Mouse (Mus musculus) neural tube, embryonic 15.5 days (tissue): ENCODE results near the gene Olfr31. TPM values are rescaled to one million over a fixed set of nuclear protein-coding genes. Genes with fewer than 3 reads are reported as not detected.
A peak's percentile ranks its signal among the peaks of the same experiment; 100 is the strongest.

Experiments
- ATAC-seq: fragments of 200-750 bp; cut with Nextera tagmentation; 2 replicates; pipeline ENCODE4 v1.8.0; 2017; ENCODE audit warnings: mild to moderate bottlenecking, moderate TSS enrichment, moderate library complexity; ENCODE audit not compliant: low FRiP score
- H3K27ac ChIP-seq: fragments of 300-500 bp; sonication (generic); replicated peaks from 2 replicates; pipeline ENCODE4 v1.5.1; 2015; ENCODE audit warnings: mild to moderate bottlenecking, inconsistent platforms
- H3K27me3 ChIP-seq: fragments of 300-500 bp; sonication (generic); replicated peaks from 2 replicates; pipeline ENCODE4 v1.6.1; 2015; ENCODE audit warnings: inconsistent platforms
- H3K36me3 ChIP-seq: fragments of 300-500 bp; sonication (generic); 2 replicates; pipeline ENCODE4 v1.6.1; 2015; ENCODE audit warnings: inconsistent platforms
- H3K4me1 ChIP-seq: fragments of 300-500 bp; sonication (generic); 2 replicates; pipeline ENCODE4 v1.6.1; 2015; ENCODE audit warnings: inconsistent platforms
- H3K4me2 ChIP-seq: fragments of 300-500 bp; sonication (generic); 2 replicates; pipeline ENCODE4 v1.6.1; 2015; ENCODE audit warnings: inconsistent platforms, mild to moderate bottlenecking, moderate library complexity
- H3K4me3 ChIP-seq: fragments of 300-500 bp; sonication (generic); replicated peaks from 2 replicates; pipeline ENCODE4 v1.5.1; 2015; ENCODE audit warnings: mild to moderate bottlenecking, inconsistent platforms
- H3K9ac ChIP-seq: fragments of 300-500 bp; sonication (generic); replicated peaks from 2 replicates; pipeline ENCODE4 v1.6.1; 2015; ENCODE audit warnings: mild to moderate bottlenecking, inconsistent platforms
- H3K9me3 ChIP-seq: fragments of 300-500 bp; sonication (generic); replicated peaks from 2 replicates; pipeline ENCODE4 v1.6.1; 2016; ENCODE audit warnings: inconsistent platforms
- WGBS: fragments of 180-500 bp; shearing (Covaris S2); methylation state at CpG from one replicate; pipeline ENCODE4 v1.1.7; 2015; ENCODE audit warnings: mixed read lengths; 5-methylcytosine and 5-hydroxymethylcytosine counted together
- polyA plus RNA-seq: library from polyadenylated mRNA; unstranded; fragments of >200 nt; fragmentation: Nextera tagmentation; extraction: Ambion mirVana; gene quantifications from 2 replicates; pipeline ENCODE4 v1.2.1, GENCODE M21; 2015

The Olfr31 gene
- polyA plus RNA-seq, 1 experiment from 2014 or later, result 0.04 TPM

GRCm38 (mm10) chr14:14349485-14350262 lies 27.0 kb downstream of the Olfr31 start:
- Histone ChIP-seq H3K4me3 (no peak overlapping the region), H3K4me2 (no peak overlapping the region), H3K36me3 (peaks cover 5% of the 10 kb centered on the region; the same call in 1 of the 2 replicates), H3K4me1 (0 out of 2 replicates have a peak, but pooled peaks cover 6% of the 10 kb centered on the region), H3K27ac (no peak overlapping the region), H3K9me3 (peaks cover 17% of the 10 kb centered on the region; the same call in 1 of the 2 replicates), H3K9ac (no peak overlapping the region), H3K27me3 (no peaks in the 10 kb centered on the region)
- no peak for ATAC-seq
- WGBS, result 99% methylated on average over 20 of the region's 20 CpGs

DNA sequence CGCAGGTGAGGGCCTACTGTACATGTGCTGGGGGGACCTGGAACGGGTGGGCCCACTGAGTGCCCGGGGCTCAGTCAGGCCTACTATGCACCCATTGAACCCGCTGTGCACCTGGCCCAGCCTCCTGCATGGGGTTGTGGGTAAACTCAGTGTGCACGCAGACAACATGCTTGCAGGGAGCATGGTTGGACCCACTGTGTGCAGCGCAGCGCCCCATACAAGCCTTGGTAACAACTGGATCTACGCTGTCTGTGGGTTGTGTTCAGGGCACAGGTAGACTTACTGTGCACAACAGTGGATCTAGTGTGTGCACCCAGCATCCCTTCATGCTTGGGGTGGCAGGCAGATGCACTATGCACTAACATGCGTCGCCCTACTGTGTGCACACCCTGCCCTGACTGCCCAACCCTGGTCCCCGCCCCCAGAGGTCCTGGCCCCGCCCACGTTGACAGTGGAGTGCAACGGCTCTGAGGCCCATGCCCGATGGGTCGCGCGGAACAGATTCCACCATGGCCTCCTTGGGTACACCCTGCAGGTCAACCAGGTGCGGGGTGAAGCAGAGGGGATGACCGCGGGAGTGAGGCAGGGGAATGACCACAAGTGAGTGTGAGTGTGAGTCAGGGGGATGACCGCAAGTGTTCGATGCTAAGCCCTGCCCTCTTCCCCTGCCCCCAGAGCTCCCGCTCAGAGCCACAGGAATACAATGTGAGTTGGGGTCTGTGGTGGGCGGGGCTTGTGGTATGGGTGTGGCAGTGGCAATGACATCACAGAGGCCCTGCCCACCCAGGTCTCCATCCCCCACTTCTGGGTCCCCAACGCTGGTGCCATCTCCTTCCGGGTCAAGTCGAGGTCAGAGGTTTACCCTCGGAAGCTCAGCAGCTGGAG lies 27.9 kb downstream of the Olfr31 start:
- Histone ChIP-seq H3K4me3 (no peak overlapping the region), H3K36me3 (peaks cover 5% of the 10 kb centered on the region; the same call in 1 of the 2 replicates), H3K4me1 (0 out of 2 replicates have a peak, but pooled peaks cover 6% of the 10 kb centered on the region), H3K27ac (no peak overlapping the region), H3K9ac (no peak overlapping the region), H3K9me3 (peaks cover 16% of the 10 kb centered on the region; the same call in 1 of the 2 replicates), H3K27me3 (no peaks in the 10 kb centered on the region), H3K4me2 (no peak overlapping the region)
- WGBS, result 97% methylated on average over 29 of the region's 29 CpGs
- no peak for ATAC-seq

DNA sequence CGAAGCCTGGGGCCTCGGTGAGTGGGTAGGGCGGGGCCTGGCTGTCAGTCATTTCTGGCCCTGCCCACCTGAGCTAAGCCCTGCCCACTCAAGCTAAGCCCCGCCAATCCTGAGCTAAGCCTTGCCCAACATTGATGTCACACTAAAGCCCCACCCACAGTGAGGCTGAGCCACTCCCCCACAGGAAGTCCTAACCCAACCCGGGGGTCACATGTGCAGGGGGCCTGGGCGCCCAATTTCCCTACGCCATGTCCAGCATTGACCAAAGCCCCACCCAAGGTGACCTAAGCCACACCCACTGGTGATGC lies 28.5 kb downstream of the Olfr31 start:
- no peak for ATAC-seq
- WGBS, result 98% methylated on average over 7 of the region's 7 CpGs

GRCm38 (mm10) chr14:14351721-14352590 lies 29.3 kb downstream of the Olfr31 start:
- WGBS, result 81% methylated on average over 9 of the region's 9 CpGs
- H3K27me3 ChIP-seq, result no peaks in the 10 kb centered on the region
- peaks cover 16% of the 10 kb centered on the region; the same call in 1 of the 2 replicates for H3K9me3 ChIP-seq
- no peak overlapping the region for H3K4me2 ChIP-seq
- H3K36me3 ChIP-seq, result peaks cover 5% of the 10 kb centered on the region; the same call in 1 of the 2 replicates
- ATAC-seq, result 0 out of 2 replicates have a peak, but pooled peaks have one; percentile 16
- no peak overlapping the region for H3K4me3 ChIP-seq
- no peak overlapping the region for H3K9ac ChIP-seq
- H3K4me1 ChIP-seq, result 0 out of 2 replicates have a peak, but pooled peaks cover under 1% of the 10 kb centered on the region
- H3K27ac ChIP-seq, result no peak overlapping the region

More for the DNA sequence above, 28.5 kb downstream of the Olfr31 start:
- Histone ChIP-seq H3K9ac (no peak overlapping the region), H3K27ac (no peak overlapping the region), H3K27me3 (no peaks in the 10 kb centered on the region), H3K4me1 (0 out of 2 replicates have a peak, but pooled peaks cover 6% of the 10 kb centered on the region), H3K36me3 (peaks cover 5% of the 10 kb centered on the region; the same call in 1 of the 2 replicates), H3K4me3 (no peak overlapping the region), H3K9me3 (peaks cover 16% of the 10 kb centered on the region; the same call in 1 of the 2 replicates), H3K4me2 (no peak overlapping the region)

DNA sequence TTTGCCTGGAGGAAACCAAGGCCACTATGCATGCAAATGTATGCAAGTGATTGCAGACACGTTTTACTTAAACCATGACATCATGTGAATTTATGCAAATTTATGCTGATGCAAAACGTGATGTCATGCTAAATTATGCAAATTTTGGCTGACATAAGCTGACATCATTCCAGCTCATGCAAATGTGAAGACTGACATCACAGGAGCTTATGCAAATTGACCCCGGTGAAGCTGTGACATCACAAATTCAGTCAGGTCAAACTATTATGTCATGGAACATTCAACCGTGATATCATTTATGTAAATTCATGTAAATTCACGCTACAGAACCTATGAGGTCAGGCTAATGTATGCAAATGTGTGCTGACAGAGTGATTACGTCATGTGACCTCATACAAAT lies 30.0 kb downstream of the Olfr31 start:
- H3K4me1 ChIP-seq, result no peaks in the 10 kb centered on the region
- ATAC-seq, result no peak
- H3K4me2 ChIP-seq, result no peak overlapping the region
- H3K9me3 ChIP-seq, result peaks cover 16% of the 10 kb centered on the region; the same call in 1 of the 2 replicates
- no peak overlapping the region for H3K9ac ChIP-seq
- WGBS, result 66% methylated on average over 6 of the region's 6 CpGs
- H3K27me3 ChIP-seq, result no peaks in the 10 kb centered on the region
- H3K36me3 ChIP-seq, result peaks cover 5% of the 10 kb centered on the region; the same call in 1 of the 2 replicates
- H3K27ac ChIP-seq, result no peak overlapping the region
- no peak overlapping the region for H3K4me3 ChIP-seq

DNA sequence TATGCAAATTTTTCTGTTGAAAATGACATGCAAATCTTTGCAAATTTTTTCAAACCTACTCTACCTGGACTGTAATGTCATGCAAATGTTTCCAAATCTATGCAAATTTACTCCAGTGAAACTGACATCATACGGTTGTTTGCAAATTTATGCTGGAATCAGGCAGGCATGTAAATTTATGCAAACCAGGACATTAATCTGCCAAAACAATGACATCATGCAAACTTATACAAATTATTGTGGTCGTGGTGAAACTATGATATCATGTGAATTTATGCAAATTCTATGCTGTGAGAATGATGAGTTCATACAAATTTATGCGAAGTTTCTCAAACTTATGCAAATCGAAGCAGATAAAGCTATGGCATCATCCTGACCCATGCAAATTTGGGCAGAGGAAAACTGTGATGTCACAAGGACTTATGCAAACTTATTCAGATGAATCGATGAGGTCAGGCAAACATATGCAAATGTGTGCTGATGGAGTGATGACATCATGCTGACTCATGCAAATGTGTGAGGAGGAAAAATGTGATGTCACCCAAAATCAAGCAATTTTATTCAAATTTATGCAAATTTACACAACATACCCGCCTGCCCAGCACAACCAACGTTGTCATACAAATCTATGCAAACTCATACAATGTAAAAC lies 30.6 kb downstream of the Olfr31 start:
- Histone ChIP-seq H3K4me3 (no peak overlapping the region), H3K4me1 (no peaks in the 10 kb centered on the region), H3K9ac (no peak overlapping the region), H3K27me3 (no peaks in the 10 kb centered on the region), H3K36me3 (peaks cover 5% of the 10 kb centered on the region; the same call in 1 of the 2 replicates), H3K9me3 (peaks cover 16% of the 10 kb centered on the region; the same call in 1 of the 2 replicates), H3K27ac (no peak overlapping the region), H3K4me2 (no peak overlapping the region)
- ATAC-seq, result no peak
- 79% methylated on average over 7 of the region's 7 CpGs for WGBS

- ATAC-seq, result peak; percentile 19; the same call in 1 of the 2 replicates
- WGBS, result 56% methylated on average over 8 of the region's 8 CpGs
- H3K4me3 ChIP-seq, result no peak overlapping the region
- H3K4me2 ChIP-seq, result no peak overlapping the region
- H3K4me1 ChIP-seq, result no peaks in the 10 kb centered on the region
- no peak overlapping the region for H3K9ac ChIP-seq
- peaks cover 16% of the 10 kb centered on the region; the same call in 1 of the 2 replicates for H3K9me3 ChIP-seq
- H3K36me3 ChIP-seq, result peaks cover 5% of the 10 kb centered on the region; the same call in 1 of the 2 replicates
- H3K27ac ChIP-seq, result no peak overlapping the region
- H3K27me3 ChIP-seq, result no peaks in the 10 kb centered on the region
Observed at GRCm38 (mm10) chr14:14353740-14354510, 31.3 kb downstream of the Olfr31 start.

DNA sequence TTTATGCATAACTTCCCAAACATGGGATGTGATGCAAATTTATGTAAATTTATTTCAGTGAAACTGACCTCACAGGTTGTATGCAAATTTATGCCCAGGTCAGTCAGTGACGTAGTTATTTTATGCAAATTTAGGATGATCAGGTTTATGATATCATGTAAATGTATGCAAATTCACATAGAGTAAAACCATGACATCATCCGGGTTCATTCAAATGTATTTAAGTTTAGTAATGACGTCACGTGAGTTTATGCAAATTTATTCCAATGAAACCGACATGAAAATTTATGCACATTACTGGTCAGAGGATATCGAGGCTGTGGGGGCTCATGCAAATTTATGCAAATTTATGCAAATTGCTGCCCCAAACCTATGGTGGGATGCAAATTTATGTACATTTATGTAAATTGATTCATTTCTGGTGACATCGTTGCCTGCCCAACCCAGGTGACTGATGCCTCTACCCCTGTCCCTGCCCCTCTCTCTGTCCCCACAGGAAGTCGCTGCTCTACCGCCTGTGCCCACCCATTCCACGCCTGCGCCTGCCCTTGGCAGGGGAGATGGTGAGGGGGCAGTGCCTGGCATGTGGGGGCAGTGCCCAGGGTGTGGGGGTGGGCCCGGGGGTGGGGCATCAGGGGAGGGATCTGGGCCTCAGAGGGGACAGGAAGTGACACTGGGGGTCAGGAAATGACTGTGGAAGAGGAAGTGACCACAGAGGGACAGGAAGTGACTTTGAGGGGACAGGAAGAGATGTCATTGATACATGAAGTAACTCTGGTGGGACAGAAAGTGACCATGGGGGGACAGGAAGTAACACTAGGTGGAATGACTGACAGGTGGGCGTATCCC lies 32.1 kb downstream of the Olfr31 start:
- 46% methylated on average over 13 of the region's 13 CpGs for WGBS
- ATAC-seq, result no peak

DNA sequence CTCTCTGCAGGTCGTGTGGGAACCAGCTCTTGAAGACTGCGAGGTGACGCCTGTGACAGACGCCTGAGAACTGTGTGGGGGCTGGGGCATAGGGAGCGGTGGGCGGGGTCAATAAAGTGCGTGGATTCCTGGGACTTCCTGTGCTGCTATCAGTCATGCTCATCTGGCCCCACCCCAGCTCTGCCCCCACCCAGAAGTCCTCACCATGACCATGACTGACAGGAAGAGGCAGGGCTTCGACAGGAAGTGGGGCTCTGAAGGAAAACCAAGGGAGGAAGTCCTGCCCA lies 32.7 kb downstream of the Olfr31 start:
- 94% methylated on average over 8 of the region's 8 CpGs for WGBS
- Histone ChIP-seq H3K27me3 (no peaks in the 10 kb centered on the region), H3K27ac (no peak overlapping the region), H3K9me3 (peaks cover 4% of the 10 kb centered on the region; the same call in 1 of the 2 replicates), H3K4me1 (no peaks in the 10 kb centered on the region), H3K4me2 (no peak overlapping the region), H3K36me3 (peaks cover under 1% of the 10 kb centered on the region; the same call in 1 of the 2 replicates), H3K9ac (no peak overlapping the region), H3K4me3 (no peak overlapping the region)
- ATAC-seq, result no peak

More for the DNA sequence above, 32.1 kb downstream of the Olfr31 start:
- Histone ChIP-seq H3K4me2 (no peak overlapping the region), H3K27ac (no peak overlapping the region), H3K4me1 (no peaks in the 10 kb centered on the region), H3K36me3 (peaks cover 5% of the 10 kb centered on the region; the same call in 1 of the 2 replicates), H3K9me3 (peaks cover 9% of the 10 kb centered on the region; the same call in 1 of the 2 replicates), H3K27me3 (no peaks in the 10 kb centered on the region), H3K9ac (no peak overlapping the region), H3K4me3 (no peak overlapping the region)
